Mouse (Mus musculus) stomach, embryonic 16.5 days (tissue): ENCODE measurements at regions not wholly inside any gene's neighbourhood (a gene's known extent, or its start where the extent isn't known, plus 50 kb on each side); places are given as distances from the start of the nearest gene placed in this dataset.

Source experiments
- ATAC-seq: fragments of 200-750 bp; cut with Nextera tagmentation; 2 replicates; pipeline ENCODE4 v1.8.0; 2017; ENCODE audit warnings: moderate number of reproducible peaks, moderate TSS enrichment; ENCODE audit not compliant: insufficient read depth, low FRiP score
- H3K27ac ChIP-seq: fragments of 300-500 bp; sonication (generic); 2 replicates; pipeline ENCODE4 v1.5.1; 2014; ENCODE audit warnings: low read length
- H3K27me3 ChIP-seq: fragments of 300-500 bp; sonication (generic); 2 replicates; pipeline ENCODE4 v1.6.1; 2014; ENCODE audit warnings: low read length, control low read depth, mixed read lengths; ENCODE audit not compliant: control insufficient read depth, insufficient read depth
- H3K36me3 ChIP-seq: fragments of 300-500 bp; sonication (generic); 2 replicates; pipeline ENCODE4 v1.6.1; 2014; ENCODE audit warnings: low read length; ENCODE audit not compliant: control insufficient read depth, insufficient read depth
- H3K4me1 ChIP-seq: fragments of 300-500 bp; sonication (generic); 2 replicates; pipeline ENCODE4 v1.6.1; 2014; ENCODE audit warnings: low read length, control low read depth, mixed read lengths; ENCODE audit not compliant: control insufficient read depth, insufficient read depth
- H3K4me2 ChIP-seq: fragments of 300-500 bp; sonication (generic); 2 replicates; pipeline ENCODE4 v1.6.1; 2014; ENCODE audit warnings: low read depth, low read length, mixed read lengths
- H3K4me3 ChIP-seq: fragments of 300-500 bp; sonication (generic); replicated peaks from 2 replicates; pipeline ENCODE4 v1.5.1; 2014; ENCODE audit warnings: mild to moderate bottlenecking, low read length
- H3K9ac ChIP-seq: fragments of 300-500 bp; sonication (generic); 2 replicates; pipeline ENCODE4 v1.6.1; 2014; ENCODE audit warnings: low read length
- H3K9me3 ChIP-seq: fragments of 300-500 bp; sonication (generic); replicated peaks from 2 replicates; pipeline ENCODE4 v1.6.1; 2016; ENCODE audit warnings: low read length, control low read depth; ENCODE audit not compliant: control insufficient read depth
- WGBS: fragments of 180-500 bp; shearing (Covaris S2); extraction: QIAGEN DNeasy Blood & Tissue Kit; methylation state at CpG from one replicate; pipeline ENCODE4 v1.1.7; 2014; 5-methylcytosine and 5-hydroxymethylcytosine counted together

- Histone ChIP-seq H3K9me3 (no peaks in the 10 kb centered on the region), H3K27ac (no peak overlapping the region), H3K9ac (no peak overlapping the region), H3K36me3 (no peaks in the 10 kb centered on the region), H3K27me3 (no peaks in the 10 kb centered on the region), H3K4me2 (no peak overlapping the region), H3K4me1 (no peaks in the 10 kb centered on the region), H3K4me3 (no peak overlapping the region)
- 58% methylated on average over 12 of the region's 12 CpGs for WGBS
- no peak for ATAC-seq
Observed at GRCm38 (mm10) chr14:46647319-46647974, 112.9 kb upstream of the Cdkn3 start.

GRCm38 (mm10) chr14:46646673-46647318, 113.5 kb upstream of the Cdkn3 start:
- Histone ChIP-seq H3K36me3 (no peaks in the 10 kb centered on the region), H3K27me3 (no peaks in the 10 kb centered on the region), H3K4me2 (no peak overlapping the region), H3K9me3 (no peaks in the 10 kb centered on the region), H3K27ac (no peak overlapping the region), H3K9ac (no peak overlapping the region), H3K4me1 (no peaks in the 10 kb centered on the region), H3K4me3 (no peak overlapping the region)
- 82% methylated on average over 14 of the region's 14 CpGs for WGBS
- ATAC-seq = no peak

- Histone ChIP-seq H3K4me3 (no peak overlapping the region), H3K36me3 (no peaks in the 10 kb centered on the region), H3K9me3 (no peaks in the 10 kb centered on the region), H3K4me1 (peaks cover 7% of the 10 kb centered on the region; the same call in 1 of the 2 replicates), H3K9ac (no peak overlapping the region), H3K27me3 (no peaks in the 10 kb centered on the region), H3K27ac (no peak overlapping the region), H3K4me2 (no peak overlapping the region)
- WGBS = 45% methylated on average over 8 of the region's 8 CpGs
- no peak for ATAC-seq
Observed at GRCm38 (mm10) chr14:46639116-46639826, 121.1 kb upstream of the Cdkn3 start.

DNA sequence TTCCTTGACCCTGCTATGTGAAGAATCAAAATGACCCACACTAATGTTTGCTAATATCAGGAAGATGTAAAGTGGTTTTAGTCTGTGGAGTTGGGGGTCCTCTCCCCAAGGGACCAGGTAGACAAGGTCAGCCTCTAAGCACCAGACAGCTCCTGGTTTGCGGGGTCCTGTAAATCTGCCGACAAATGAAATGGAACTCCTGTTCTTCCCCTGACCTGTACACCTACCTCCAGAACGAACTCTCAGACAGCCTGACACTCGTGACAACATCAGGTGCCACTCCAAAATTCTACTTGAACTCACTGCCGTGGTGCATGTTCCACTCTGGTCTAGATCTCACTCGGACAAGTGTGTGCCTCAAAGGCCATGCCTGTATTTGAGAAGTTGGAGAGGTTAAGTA, 121.8 kb upstream of the Cdkn3 start:
- Histone ChIP-seq H3K36me3 (no peaks in the 10 kb centered on the region), H3K4me2 (no peak overlapping the region), H3K27ac (no peak overlapping the region), H3K4me1 (peaks cover 7% of the 10 kb centered on the region; the same call in 1 of the 2 replicates), H3K27me3 (no peaks in the 10 kb centered on the region), H3K9me3 (no peaks in the 10 kb centered on the region), H3K9ac (no peak overlapping the region), H3K4me3 (no peak overlapping the region)
- ATAC-seq = no peak
- WGBS = 90% methylated on average over 6 of the region's 6 CpGs

GRCm38 (mm10) chr14:46637240-46637639, 123.1 kb upstream of the Cdkn3 start:
- H3K9ac ChIP-seq = no peak overlapping the region
- no peaks in the 10 kb centered on the region for H3K36me3 ChIP-seq
- no peaks in the 10 kb centered on the region for H3K9me3 ChIP-seq
- H3K27ac ChIP-seq = no peak overlapping the region
- peaks cover 7% of the 10 kb centered on the region; the same call in 1 of the 2 replicates for H3K4me1 ChIP-seq
- no peaks in the 10 kb centered on the region for H3K27me3 ChIP-seq
- no peak overlapping the region for H3K4me3 ChIP-seq
- ATAC-seq = no peak
- 90% methylated on average over 5 of the region's 5 CpGs for WGBS
- H3K4me2 ChIP-seq = no peak overlapping the region

DNA sequence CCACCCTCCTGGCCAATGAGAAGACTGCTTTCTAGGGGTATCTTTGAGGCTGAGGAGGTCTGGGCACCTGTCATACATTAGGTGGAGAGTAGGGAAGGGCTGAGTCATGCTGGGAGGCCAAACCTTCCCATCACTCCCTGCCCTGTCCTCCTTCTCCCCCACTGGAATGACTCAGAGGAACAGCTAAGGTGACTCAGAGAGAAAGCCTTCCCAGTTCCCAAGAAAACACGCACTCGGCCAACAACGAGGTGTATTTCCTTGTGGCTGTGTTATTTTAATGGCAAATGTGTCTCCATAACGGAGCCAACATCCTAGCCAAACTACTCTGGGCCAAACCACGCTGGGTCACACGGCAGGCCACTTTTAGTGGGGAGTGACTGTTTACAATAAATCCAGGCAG, 124.0 kb upstream of the Cdkn3 start:
- peaks cover 7% of the 10 kb centered on the region; the same call in 1 of the 2 replicates for H3K4me1 ChIP-seq
- 53% methylated on average over 6 of the region's 6 CpGs for WGBS
- no peak overlapping the region for H3K4me3 ChIP-seq
- H3K27ac ChIP-seq = no peak overlapping the region
- no peaks in the 10 kb centered on the region for H3K9me3 ChIP-seq
- no peak for ATAC-seq
- no peaks in the 10 kb centered on the region for H3K27me3 ChIP-seq
- no peaks in the 10 kb centered on the region for H3K36me3 ChIP-seq
- no peak overlapping the region for H3K4me2 ChIP-seq
- H3K9ac ChIP-seq = no peak overlapping the region

GRCm38 (mm10) chr14:46635322-46635721, 125.0 kb upstream of the Cdkn3 start:
- H3K9ac ChIP-seq = no peak overlapping the region
- H3K4me3 ChIP-seq = no peak overlapping the region
- no peaks in the 10 kb centered on the region for H3K27me3 ChIP-seq
- 68% methylated on average over 3 of the region's 3 CpGs for WGBS
- H3K36me3 ChIP-seq = no peaks in the 10 kb centered on the region
- peaks cover 7% of the 10 kb centered on the region; the same call in 1 of the 2 replicates for H3K4me1 ChIP-seq
- H3K9me3 ChIP-seq = no peaks in the 10 kb centered on the region
- H3K4me2 ChIP-seq = no peak overlapping the region
- no peak for ATAC-seq
- 0 out of 2 replicates have a peak overlapping the region, but pooled peaks have one; percentile 3 for H3K27ac ChIP-seq

- no peak for ATAC-seq
- H3K4me3 ChIP-seq = no peak overlapping the region
- H3K4me2 ChIP-seq = no peak overlapping the region
- peaks cover 7% of the 10 kb centered on the region; the same call in 1 of the 2 replicates for H3K4me1 ChIP-seq
- H3K36me3 ChIP-seq = no peaks in the 10 kb centered on the region
- 56% methylated on average over 12 of the region's 12 CpGs for WGBS
- H3K27me3 ChIP-seq = no peaks in the 10 kb centered on the region
- H3K27ac ChIP-seq = 0 out of 2 replicates have a peak overlapping the region, but pooled peaks have one; percentile 3
- no peak overlapping the region for H3K9ac ChIP-seq
- no peaks in the 10 kb centered on the region for H3K9me3 ChIP-seq
Observed at GRCm38 (mm10) chr14:46634656-46635244, 125.6 kb upstream of the Cdkn3 start.

DNA sequence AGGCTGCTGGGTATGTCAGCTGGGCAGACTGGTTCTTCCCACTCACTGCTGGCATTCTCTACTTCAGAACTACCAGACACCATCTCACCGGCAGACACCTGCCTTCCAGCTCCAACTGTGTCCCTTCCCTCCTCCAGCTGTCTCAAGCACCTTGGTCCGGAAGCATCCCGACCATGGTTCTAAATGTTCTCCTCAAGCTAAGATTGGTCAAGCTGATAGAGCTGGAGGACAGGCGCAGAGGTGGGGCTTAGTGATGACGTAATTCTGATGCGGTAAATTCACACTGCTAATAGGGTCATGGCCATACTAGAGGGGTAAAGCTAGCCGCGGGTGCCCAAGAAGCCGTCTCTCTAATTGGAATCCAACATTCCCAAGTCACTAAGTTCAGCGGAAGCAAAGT, 126.1 kb upstream of the Cdkn3 start:
- no peak overlapping the region for H3K4me2 ChIP-seq
- WGBS = 81% methylated on average over 10 of the region's 10 CpGs
- H3K9ac ChIP-seq = no peak overlapping the region
- no peaks in the 10 kb centered on the region for H3K36me3 ChIP-seq
- H3K27ac ChIP-seq = no peak overlapping the region
- no peaks in the 10 kb centered on the region for H3K27me3 ChIP-seq
- no peak for ATAC-seq
- peaks cover 7% of the 10 kb centered on the region; the same call in 1 of the 2 replicates for H3K4me1 ChIP-seq
- no peaks in the 10 kb centered on the region for H3K9me3 ChIP-seq
- no peak overlapping the region for H3K4me3 ChIP-seq
